Mouse (Mus musculus): ENCODE measurements around the gene Nuak1. TPM values are rescaled to one million over a fixed set of nuclear protein-coding genes. Genes with fewer than 3 reads are reported as not detected.

Gene Nuak1
- total RNA-seq, 1 experiment from 2014 or later: 7.0 TPM

- DNase-seq: peak; percentile 64
Observed at GRCm38 (mm10) chr10:84408965-84409660, 31.3 kb downstream of the Nuak1 start.

DNA sequence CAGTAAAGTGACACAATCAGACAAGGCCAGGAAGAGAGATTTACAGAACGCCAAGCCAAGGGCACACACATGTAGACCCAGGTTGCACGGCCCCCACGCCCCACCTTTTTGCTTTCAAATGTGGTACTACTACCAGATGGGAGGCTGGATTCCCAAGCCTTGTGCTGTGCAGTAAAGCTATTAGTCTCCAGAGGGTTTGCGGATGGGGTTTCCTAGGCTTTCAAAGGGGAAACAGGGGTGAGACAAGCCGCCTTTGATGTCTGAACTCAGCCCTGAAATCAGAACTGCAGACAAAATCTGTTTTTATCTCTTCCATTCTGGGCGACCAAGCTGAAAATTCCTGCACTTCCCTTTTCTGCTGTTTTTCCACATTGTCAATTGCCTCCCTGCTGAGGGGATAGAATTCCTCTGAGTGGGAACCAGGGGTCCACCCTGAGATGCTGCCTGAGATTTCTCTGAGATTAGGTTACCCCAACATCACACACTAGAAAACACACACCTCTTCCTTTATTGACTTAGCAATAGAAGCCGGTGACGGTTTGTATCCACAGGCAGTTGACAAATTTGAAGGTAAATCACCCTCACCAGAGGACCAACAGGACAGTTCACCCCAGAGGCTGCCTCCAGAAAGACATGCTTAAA is 35.1 kb downstream of the Nuak1 start:
- peak; percentile 38 for DNase-seq

- DNase-seq: no peak
Observed at GRCm38 (mm10) chr10:84401907-84402371, 38.5 kb downstream of the Nuak1 start.

GRCm38 (mm10) chr10:84401189-84401588 is 39.2 kb downstream of the Nuak1 start:
- DNase-seq: no peak

DNA sequence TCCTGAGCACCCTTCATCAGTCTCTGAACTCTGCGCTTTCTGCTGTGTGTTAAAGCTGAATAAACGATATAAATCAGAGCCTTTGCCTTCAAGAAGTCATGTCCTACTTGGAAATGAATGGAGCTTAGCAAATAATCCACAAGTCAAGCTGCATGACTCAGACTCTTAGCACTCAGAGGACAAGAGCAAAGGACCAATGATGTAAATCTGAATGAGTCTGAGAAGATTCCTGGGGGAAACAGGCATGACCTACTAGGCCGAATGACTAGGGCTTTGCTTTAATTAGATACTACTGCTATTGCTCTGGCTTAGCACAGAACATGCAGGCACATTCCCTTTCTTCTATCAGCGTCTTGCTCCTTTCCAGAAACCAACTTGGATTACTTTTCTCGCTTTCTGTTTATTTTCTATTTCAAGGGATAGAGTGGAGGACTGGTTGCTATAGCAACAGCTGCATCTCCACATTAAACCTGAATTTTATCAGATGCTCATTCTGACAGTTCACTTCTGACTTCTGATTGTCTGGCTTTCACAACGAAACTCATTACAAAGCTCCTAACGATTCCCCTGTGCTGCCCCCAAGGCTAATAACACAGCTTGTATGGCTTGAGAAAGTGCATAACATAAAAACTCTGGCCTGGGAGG is 40.2 kb downstream of the Nuak1 start:
- no peak for DNase-seq

- DNase-seq: no peak
Observed at GRCm38 (mm10) chr10:84397276-84397675, 43.1 kb downstream of the Nuak1 start.

GRCm38 (mm10) chr10:84395885-84396659 is 44.3 kb downstream of the Nuak1 start:
- no peak for DNase-seq

GRCm38 (mm10) chr10:84395259-84395658 is 45.1 kb downstream of the Nuak1 start:
- DNase-seq: no peak

DNA sequence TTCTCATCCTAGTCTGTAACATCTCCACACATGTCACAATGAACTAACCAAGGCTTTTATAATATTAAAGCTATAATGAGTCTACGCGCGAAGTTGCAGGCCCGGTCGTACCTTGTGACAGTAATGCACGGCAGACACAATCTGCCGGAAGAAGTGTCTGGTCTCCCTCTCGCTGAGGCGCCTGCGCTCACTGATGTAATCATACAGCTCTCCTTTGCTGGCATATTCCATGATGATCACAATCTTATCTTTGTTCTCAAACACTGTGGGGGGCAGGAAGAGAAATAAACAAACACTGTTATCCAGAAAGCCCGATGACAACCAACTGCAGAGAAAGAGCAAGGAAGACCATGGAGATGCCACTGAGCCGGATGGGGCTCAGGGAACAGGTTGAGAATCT is 46.5 kb downstream of the Nuak1 start:
- no peak for DNase-seq

DNA sequence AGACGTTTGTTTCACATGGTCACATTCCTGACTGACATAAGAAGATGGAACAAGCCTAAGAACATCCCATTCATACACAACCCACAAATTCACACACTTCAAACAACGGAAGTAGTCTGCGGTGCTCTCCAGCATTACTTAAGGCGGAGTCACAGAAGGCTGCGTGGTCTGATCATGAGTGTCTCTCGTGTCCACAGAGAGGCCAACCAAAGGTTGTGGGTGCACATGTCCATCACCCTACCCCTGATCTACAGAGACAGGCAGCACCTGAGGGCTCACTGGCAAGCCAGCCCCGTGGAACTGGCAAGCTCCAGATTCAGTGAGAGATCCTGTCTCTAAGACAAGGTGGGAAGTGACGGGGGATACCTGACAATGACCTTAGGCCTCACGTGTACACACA is 47.0 kb downstream of the Nuak1 start:
- DNase-seq: no peak

- peak; percentile 10 for DNase-seq
Observed at GRCm38 (mm10) chr10:84392723-84393081, 47.7 kb downstream of the Nuak1 start.

- no peak for DNase-seq
Observed at GRCm38 (mm10) chr10:84392027-84392722, 48.2 kb downstream of the Nuak1 start.

DNA sequence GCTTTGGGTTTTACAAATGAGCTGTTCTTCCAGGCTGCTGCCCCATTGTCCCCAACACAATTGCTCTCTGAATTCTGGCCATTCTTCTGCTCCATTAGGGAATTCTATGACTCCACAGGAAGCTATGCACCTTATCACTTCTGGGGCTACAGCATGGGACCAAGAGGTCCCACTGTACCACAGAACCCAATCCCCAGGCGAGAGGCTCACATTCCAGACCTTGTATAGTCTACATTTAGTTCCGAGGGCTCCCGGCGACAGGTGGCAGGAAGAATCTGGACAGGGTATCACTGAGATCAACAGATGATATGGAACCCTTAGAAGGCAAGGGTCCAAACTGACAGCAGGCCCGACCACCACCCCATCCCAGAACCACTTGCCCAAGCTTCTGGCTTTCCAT is 50.7 kb downstream of the Nuak1 start:
- DNase-seq: no peak

DNA sequence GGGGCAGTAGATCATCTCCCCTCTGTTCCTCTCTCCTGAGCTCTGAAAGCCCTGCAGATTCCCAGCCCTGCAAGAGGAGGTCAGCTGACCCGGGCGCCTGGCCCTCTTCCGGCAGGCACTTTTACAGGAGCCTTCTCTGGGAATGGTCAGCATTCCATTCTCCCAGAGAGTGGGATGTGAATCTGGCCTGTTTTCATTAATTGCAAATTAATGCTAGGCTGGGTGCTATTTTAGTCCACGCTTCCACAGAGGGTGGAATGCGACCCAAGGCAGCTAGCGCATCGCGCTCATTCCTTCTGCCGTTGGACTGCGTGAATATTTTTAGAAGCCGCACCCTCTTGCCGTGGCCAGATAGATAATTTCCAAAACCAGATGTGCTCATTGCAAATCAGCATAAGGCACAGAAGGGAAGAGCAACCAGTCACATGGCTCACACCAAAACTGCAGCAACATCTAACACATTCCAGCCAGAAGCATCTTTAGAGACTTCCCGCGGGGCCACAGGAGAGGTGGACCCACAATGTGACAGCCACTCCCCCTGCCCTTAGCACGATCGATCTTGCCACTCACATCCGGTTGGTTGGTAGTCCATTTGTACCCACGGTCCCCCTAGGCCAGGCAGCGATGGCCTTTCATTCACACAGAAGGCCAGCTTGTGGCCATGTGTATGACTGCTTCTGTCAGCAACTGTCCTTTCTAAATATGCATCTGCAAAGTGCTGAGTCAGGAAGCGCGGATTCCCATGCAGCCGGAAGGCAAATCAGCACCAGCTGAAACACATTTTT is 51.8 kb downstream of the Nuak1 start:
- peak; percentile 15 for DNase-seq

- DNase-seq: no peak
Observed at GRCm38 (mm10) chr10:84387338-84387737, 53.1 kb downstream of the Nuak1 start.

DNA sequence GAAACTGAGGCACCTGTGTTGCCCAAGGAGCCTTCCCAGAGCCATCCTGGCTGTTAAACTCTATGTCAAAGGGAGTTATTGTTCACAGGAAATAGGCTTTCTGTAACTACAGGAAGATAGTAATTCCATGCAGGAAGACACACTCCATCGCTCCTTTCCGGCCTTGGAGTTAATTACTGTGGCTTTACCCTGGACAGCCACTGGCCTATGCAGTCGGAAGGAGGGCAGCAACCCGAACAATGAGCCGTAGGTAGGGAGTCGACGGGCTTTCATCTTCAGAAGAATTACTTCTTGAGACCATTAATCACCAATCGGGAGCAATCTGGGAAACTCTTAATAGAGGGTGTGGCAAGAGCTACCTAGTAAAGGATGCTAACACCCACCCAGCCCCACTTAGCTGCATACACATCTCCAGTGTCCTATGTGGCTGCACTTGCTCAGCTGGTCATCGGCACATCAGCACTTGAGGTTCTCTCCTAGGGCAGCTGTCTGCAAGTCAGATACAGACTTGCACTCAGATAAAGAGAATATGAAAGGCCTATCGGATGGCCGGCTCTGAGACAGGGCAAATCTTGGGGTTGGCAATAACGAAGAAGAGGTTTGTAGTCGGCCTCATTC is 53.7 kb downstream of the Nuak1 start:
- DNase-seq: no peak

- no peak for DNase-seq
Observed at GRCm38 (mm10) chr10:84386214-84386613, 54.2 kb downstream of the Nuak1 start.

GRCm38 (mm10) chr10:84384761-84385160 is 55.6 kb downstream of the Nuak1 start:
- no peak for DNase-seq

- peak; percentile 17 for DNase-seq
Observed at GRCm38 (mm10) chr10:84382900-84383883, 57.2 kb downstream of the Nuak1 start.
